ENCODE assay signal across 22 mouse cellular contexts in genomic region chr1:95322219-95322618, GRCm38 (mm10). TPM values are rescaled to one million over a fixed set of nuclear protein-coding genes. Genes with fewer than 3 reads are reported as not detected.
DNase-seq lines count a peak whose midpoint lies in the region; ATAC-seq lines count a peak whose summit lies in the region.
"Had no signal": no experiment of that assay in that cellular context is flagged by ENCODE, and none has a peak within 500 bp of the region (broad histone marks: within the 10 kb centered on the region; RNA-seq: fewer than 3 reads in every experiment).

No protein-coding gene starts in this region.

- 0 out of 2 replicates have a peak, but pooled peaks have one; percentile 31 for ATAC-seq in hindbrain, embryonic 11.5 days (ENCODE audit: low FRiP score)
- ATAC-seq in hindbrain, embryonic 13.5 days (ENCODE audit: low FRiP score): no peak
- peak; percentile 38; the same call in 1 of the 2 replicates for ATAC-seq in midbrain, embryonic 12.5 days (ENCODE audit: low FRiP score, low read depth)
- ATAC-seq in midbrain, embryonic 14.5 days (ENCODE audit: low FRiP score, low TSS enrichment): no peak; the same call in 1 of the 2 replicates
- ATAC-seq in neural tube, embryonic 11.5 days (ENCODE audit: insufficient read depth, low FRiP score, low TSS enrichment): peak; percentile 43; the same call in 1 of the 2 replicates
- ATAC-seq in neural tube, embryonic 15.5 days (ENCODE audit: low FRiP score): no peak
- peak; percentile 14; the same call in 1 of the 2 replicates for ATAC-seq in neural tube, embryonic 14.5 days (ENCODE audit: low read depth)
- ATAC-seq: forebrain, embryonic 14.5 days; forebrain, postnatal 0 days had no signal

- no peak overlapping the region for H3K4me3 ChIP-seq in hindbrain, embryonic 11.5 days (ENCODE audit: low read depth, low read length)
- no peak overlapping the region for H3K4me3 ChIP-seq in hindbrain, embryonic 13.5 days
- no peak overlapping the region for H3K4me3 ChIP-seq in midbrain, embryonic 12.5 days
- H3K4me3 ChIP-seq in midbrain, embryonic 14.5 days (replicated peaks; ENCODE audit: low read depth, low read length): no peak overlapping the region
- H3K4me3 ChIP-seq in neural tube, embryonic 11.5 days (ENCODE audit: low read depth, low read length): no peak overlapping the region
- H3K4me3 ChIP-seq in neural tube, embryonic 15.5 days (replicated peaks): no peak overlapping the region
- no peak overlapping the region for H3K4me3 ChIP-seq in neural tube, embryonic 14.5 days (ENCODE audit: low read depth, low read length)
- no peak overlapping the region for H3K4me3 ChIP-seq in embryonic facial prominence, embryonic 10.5 days
- H3K4me3 ChIP-seq: embryonic facial prominence, embryonic 12.5 days; forebrain, embryonic 12.5 days had no signal

- 0 out of 2 replicates have a peak, but pooled peaks cover 2% of the 10 kb centered on the region for H3K36me3 ChIP-seq in hindbrain, embryonic 11.5 days (ENCODE audit: control insufficient read depth, insufficient read depth, low read length)
- H3K36me3 ChIP-seq in hindbrain, embryonic 13.5 days: peaks cover 11% of the 10 kb centered on the region
- H3K36me3 ChIP-seq in midbrain, embryonic 12.5 days: peaks cover 5% of the 10 kb centered on the region
- H3K36me3 ChIP-seq in midbrain, embryonic 14.5 days (ENCODE audit: control insufficient read depth, insufficient read depth, low read length): peaks cover 14% of the 10 kb centered on the region; the same call in 1 of the 2 replicates
- H3K36me3 ChIP-seq in neural tube, embryonic 11.5 days (ENCODE audit: control insufficient read depth, insufficient read depth, low read length): no peaks in the 10 kb centered on the region
- H3K36me3 ChIP-seq in neural tube, embryonic 15.5 days: peaks cover 12% of the 10 kb centered on the region
- 0 out of 2 replicates have a peak, but pooled peaks cover 3% of the 10 kb centered on the region for H3K36me3 ChIP-seq in neural tube, embryonic 14.5 days (ENCODE audit: control insufficient read depth, insufficient read depth, low read length)
- peaks cover 10% of the 10 kb centered on the region for H3K36me3 ChIP-seq in embryonic facial prominence, embryonic 10.5 days (replicated peaks)

- no peak overlapping the region for H3K4me2 ChIP-seq in hindbrain, embryonic 11.5 days (replicated peaks; ENCODE audit: low read depth, low read length)
- H3K4me2 ChIP-seq in hindbrain, embryonic 13.5 days: no peak overlapping the region
- H3K4me2 ChIP-seq in midbrain, embryonic 12.5 days (replicated peaks): no peak overlapping the region
- no peak overlapping the region for H3K4me2 ChIP-seq in midbrain, embryonic 14.5 days (ENCODE audit: low read length)
- no peak overlapping the region for H3K4me2 ChIP-seq in neural tube, embryonic 11.5 days (ENCODE audit: low read depth)
- no peak overlapping the region for H3K4me2 ChIP-seq in neural tube, embryonic 15.5 days
- H3K4me2 ChIP-seq in neural tube, embryonic 14.5 days (ENCODE audit: low read depth, low read length): no peak overlapping the region
- H3K4me2 ChIP-seq: embryonic facial prominence, embryonic 12.5 days; forebrain, embryonic 12.5 days had no signal

- no peaks in the 10 kb centered on the region for H3K9me3 ChIP-seq in hindbrain, embryonic 11.5 days (ENCODE audit: control insufficient read depth, low read length)
- H3K9me3 ChIP-seq in hindbrain, embryonic 13.5 days: no peaks in the 10 kb centered on the region
- no peaks in the 10 kb centered on the region for H3K9me3 ChIP-seq in midbrain, embryonic 12.5 days
- no peaks in the 10 kb centered on the region for H3K9me3 ChIP-seq in midbrain, embryonic 14.5 days (ENCODE audit: control insufficient read depth, low read length)
- no peaks in the 10 kb centered on the region for H3K9me3 ChIP-seq in neural tube, embryonic 11.5 days (ENCODE audit: control insufficient read depth, low read length)
- H3K9me3 ChIP-seq in neural tube, embryonic 15.5 days (replicated peaks): no peaks in the 10 kb centered on the region
- H3K9me3 ChIP-seq in neural tube, embryonic 14.5 days (ENCODE audit: control insufficient read depth, low read length): no peaks in the 10 kb centered on the region
- 0 out of 2 replicates have a peak, but pooled peaks cover 3% of the 10 kb centered on the region for H3K9me3 ChIP-seq in embryonic facial prominence, embryonic 10.5 days
- H3K9me3 ChIP-seq: embryonic facial prominence, embryonic 12.5 days; forebrain, embryonic 12.5 days had no signal

- no peaks in the 10 kb centered on the region for H3K4me1 ChIP-seq in hindbrain, embryonic 11.5 days (replicated peaks; ENCODE audit: control insufficient read depth, insufficient read depth, low read length)
- H3K4me1 ChIP-seq in hindbrain, embryonic 13.5 days (replicated peaks): no peaks in the 10 kb centered on the region
- H3K4me1 ChIP-seq in midbrain, embryonic 12.5 days: no peaks in the 10 kb centered on the region
- H3K4me1 ChIP-seq in midbrain, embryonic 14.5 days (ENCODE audit: control insufficient read depth, insufficient read depth, low read length): no peaks in the 10 kb centered on the region
- H3K4me1 ChIP-seq in neural tube, embryonic 11.5 days (ENCODE audit: control insufficient read depth, insufficient read depth, low read length): no peaks in the 10 kb centered on the region
- no peaks in the 10 kb centered on the region for H3K4me1 ChIP-seq in neural tube, embryonic 15.5 days
- H3K4me1 ChIP-seq in neural tube, embryonic 14.5 days (ENCODE audit: control insufficient read depth, insufficient read depth, low read length): peaks cover under 1% of the 10 kb centered on the region; the same call in 1 of the 2 replicates
- H3K4me1 ChIP-seq in embryonic facial prominence, embryonic 10.5 days: no peaks in the 10 kb centered on the region
- H3K4me1 ChIP-seq: embryonic facial prominence, embryonic 12.5 days; forebrain, embryonic 12.5 days had no signal

- no peak for DNase-seq in hindbrain, embryonic 11.5 days (ENCODE audit: low spot score)
- no peak for DNase-seq in midbrain, embryonic 14.5 days
- no peak for DNase-seq in neural tube, embryonic 11.5 days (ENCODE audit: low spot score)
- no peak for DNase-seq in embryonic facial prominence, embryonic 10.5 days (ENCODE audit: low spot score)
- DNase-seq: adrenal gland, adult 2 months; adrenal gland, postnatal 10 days; adrenal gland, postnatal 25 days; cerebellum, adult 11 months; cerebellum, adult 18-20 months; cerebellum, adult 8-10 months; cerebellum, adult 9-11 months; cerebellum, postnatal 14 days; cerebellum, postnatal 36 days; embryo, embryonic 11 days; forebrain, postnatal 0 days had no signal

- H3K27me3 ChIP-seq in hindbrain, embryonic 11.5 days (ENCODE audit: control insufficient read depth, insufficient read depth, low read length): no peaks in the 10 kb centered on the region
- no peaks in the 10 kb centered on the region for H3K27me3 ChIP-seq in hindbrain, embryonic 13.5 days
- no peaks in the 10 kb centered on the region for H3K27me3 ChIP-seq in midbrain, embryonic 12.5 days
- no peaks in the 10 kb centered on the region for H3K27me3 ChIP-seq in midbrain, embryonic 14.5 days (ENCODE audit: control insufficient read depth, insufficient read depth, low read length)
- no peaks in the 10 kb centered on the region for H3K27me3 ChIP-seq in neural tube, embryonic 11.5 days (ENCODE audit: control insufficient read depth, insufficient read depth, low read length)
- H3K27me3 ChIP-seq in neural tube, embryonic 15.5 days (replicated peaks): no peaks in the 10 kb centered on the region
- H3K27me3 ChIP-seq in neural tube, embryonic 14.5 days (ENCODE audit: control insufficient read depth, insufficient read depth, low read length): no peaks in the 10 kb centered on the region
- no peaks in the 10 kb centered on the region for H3K27me3 ChIP-seq in embryonic facial prominence, embryonic 10.5 days (replicated peaks; ENCODE audit: low read depth, poor library complexity, severe bottlenecking)
- H3K27me3 ChIP-seq: embryonic facial prominence, embryonic 12.5 days; forebrain, embryonic 12.5 days had no signal

- H3K27ac ChIP-seq in hindbrain, embryonic 11.5 days (ENCODE audit: low read depth, low read length): no peak overlapping the region
- H3K27ac ChIP-seq in hindbrain, embryonic 13.5 days: no peak overlapping the region
- H3K27ac ChIP-seq in midbrain, embryonic 12.5 days (replicated peaks): no peak overlapping the region
- no peak overlapping the region for H3K27ac ChIP-seq in midbrain, embryonic 14.5 days (replicated peaks; ENCODE audit: low read depth, low read length)
- H3K27ac ChIP-seq in neural tube, embryonic 11.5 days (ENCODE audit: low read depth, low read length): no peak overlapping the region
- no peak overlapping the region for H3K27ac ChIP-seq in neural tube, embryonic 15.5 days (replicated peaks)
- no peak overlapping the region for H3K27ac ChIP-seq in neural tube, embryonic 14.5 days (ENCODE audit: low read depth, low read length)
- no peak overlapping the region for H3K27ac ChIP-seq in embryonic facial prominence, embryonic 10.5 days (replicated peaks)
- H3K27ac ChIP-seq: embryonic facial prominence, embryonic 12.5 days; forebrain, embryonic 12.5 days had no signal

- no peak overlapping the region for H3K9ac ChIP-seq in hindbrain, embryonic 11.5 days (ENCODE audit: low read depth, low read length)
- no peak overlapping the region for H3K9ac ChIP-seq in hindbrain, embryonic 13.5 days
- no peak overlapping the region for H3K9ac ChIP-seq in midbrain, embryonic 12.5 days (replicated peaks)
- H3K9ac ChIP-seq in midbrain, embryonic 14.5 days (replicated peaks; ENCODE audit: low read length): no peak overlapping the region
- no peak overlapping the region for H3K9ac ChIP-seq in neural tube, embryonic 11.5 days (ENCODE audit: low read length)
- H3K9ac ChIP-seq in neural tube, embryonic 15.5 days (replicated peaks): no peak overlapping the region
- no peak overlapping the region for H3K9ac ChIP-seq in neural tube, embryonic 14.5 days (replicated peaks; ENCODE audit: low read depth, low read length)
- H3K9ac ChIP-seq: embryonic facial prominence, embryonic 12.5 days; forebrain, embryonic 12.5 days; forebrain, postnatal 0 days had no signal

- WGBS in hindbrain, embryonic 11.5 days: 88% methylated on average over 2 of the region's 2 CpGs
- WGBS in hindbrain, embryonic 13.5 days: 93% methylated on average over 2 of the region's 2 CpGs
- WGBS in midbrain, embryonic 12.5 days: 91% methylated on average over 2 of the region's 2 CpGs
- WGBS in midbrain, embryonic 14.5 days: 93% methylated on average over 2 of the region's 2 CpGs
- 88% methylated on average over 2 of the region's 2 CpGs for WGBS in neural tube, embryonic 11.5 days
- WGBS in neural tube, embryonic 15.5 days: 70% methylated on average over 2 of the region's 2 CpGs
- 75% methylated on average over 2 of the region's 2 CpGs for WGBS in neural tube, embryonic 14.5 days
- WGBS in embryonic facial prominence, embryonic 10.5 days: 87% methylated on average over 2 of the region's 2 CpGs

RNA-seq across cellular contexts. Expression of gene Fam174a, which starts 8.8 kb away (rescaled TPM):
- 23.8 and 25.1 TPM in 2 replicates for polyA plus RNA-seq in hindbrain, embryonic 11.5 days (2014; fragmentation: Nextera tagmentation; extraction: Ambion mirVana)
- 26.1 and 27.3 TPM in 2 replicates for polyA plus RNA-seq in hindbrain, embryonic 13.5 days (2015; fragmentation: Nextera tagmentation; extraction: Ambion mirVana)
- 23.0 and 23.1 TPM in 2 replicates for polyA plus RNA-seq in midbrain, embryonic 12.5 days (2016; fragmentation: Nextera tagmentation; extraction: Ambion mirVana)
- polyA plus RNA-seq in midbrain, embryonic 14.5 days (2014; fragmentation: Nextera tagmentation; extraction: Ambion mirVana): 21.9 and 24.3 TPM in 2 replicates
- polyA plus RNA-seq in neural tube, embryonic 11.5 days (2014; fragmentation: Nextera tagmentation; extraction: Ambion mirVana): 21.0 and 22.4 TPM in 2 replicates
- 29.0 and 31.3 TPM in 2 replicates for polyA plus RNA-seq in neural tube, embryonic 15.5 days (2015; fragmentation: Nextera tagmentation; extraction: Ambion mirVana)
- polyA plus RNA-seq in neural tube, embryonic 14.5 days (2014; fragmentation: Nextera tagmentation; extraction: Ambion mirVana): 28.8 and 29.4 TPM in 2 replicates
- polyA plus RNA-seq in embryonic facial prominence, embryonic 10.5 days (2016; fragmentation: Nextera tagmentation; extraction: Ambion mirVana): 13.8 and 16.5 TPM in 2 replicates

Comparison
In these comparisons a context has a peak if more than half of its experiments do, and no peak if none do; other contexts are left out.
1. ATAC-seq: peak in hindbrain, embryonic 11.5 days (single experiment), midbrain, embryonic 12.5 days (single experiment), neural tube, embryonic 11.5 days (single experiment) and neural tube, embryonic 14.5 days (single experiment); none in hindbrain, embryonic 13.5 days (single experiment), midbrain, embryonic 14.5 days (single experiment) and neural tube, embryonic 15.5 days (single experiment).